Mouse (Mus musculus): ENCODE data around the gene Mcf2l. TPM values are rescaled to one million over a fixed set of nuclear protein-coding genes. Genes with fewer than 3 reads are reported as not detected.

The Mcf2l gene
- 15.1 and 16.3 TPM in 2 replicates for polyA plus RNA-seq (2015; fragmentation: Nextera tagmentation; extraction: Ambion mirVana)

GRCm38 (mm10) chr8:12873357-12874046 lies at the start of gene Mcf2l:
TSS of gene Mcf2l (plus strand) at chr8:12873806.

GRCm38 (mm10) chr8:13025487-13026224 lies 152.1 kb downstream of the Mcf2l start, which contains the start of gene F7:
TSS of gene F7 (plus strand) at chr8:13026034.

DNA sequence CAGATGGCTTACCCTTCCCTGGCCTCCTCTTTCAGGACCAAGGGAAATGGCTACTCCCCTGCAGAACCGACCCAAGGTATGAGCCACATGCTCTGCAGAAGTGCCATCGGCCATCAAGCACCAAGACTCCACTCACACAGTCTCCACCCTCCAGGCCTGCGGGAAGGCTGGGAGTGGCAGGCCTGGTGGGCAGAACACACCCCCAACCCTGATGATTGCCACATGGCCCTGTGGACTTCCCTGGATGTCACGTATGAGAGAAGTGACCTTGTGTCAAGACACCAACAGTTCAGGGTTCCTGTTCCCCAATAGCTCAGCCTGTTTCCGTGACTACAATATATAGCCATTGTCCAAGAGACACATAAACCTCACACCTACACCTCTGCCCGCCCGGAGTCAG lies 163.4 kb downstream of the Mcf2l start, which contains the start of gene F10:
Gene F10, plus strand, starts transcription at position 294 of the 400 bp plus-strand sequence.

DNA sequence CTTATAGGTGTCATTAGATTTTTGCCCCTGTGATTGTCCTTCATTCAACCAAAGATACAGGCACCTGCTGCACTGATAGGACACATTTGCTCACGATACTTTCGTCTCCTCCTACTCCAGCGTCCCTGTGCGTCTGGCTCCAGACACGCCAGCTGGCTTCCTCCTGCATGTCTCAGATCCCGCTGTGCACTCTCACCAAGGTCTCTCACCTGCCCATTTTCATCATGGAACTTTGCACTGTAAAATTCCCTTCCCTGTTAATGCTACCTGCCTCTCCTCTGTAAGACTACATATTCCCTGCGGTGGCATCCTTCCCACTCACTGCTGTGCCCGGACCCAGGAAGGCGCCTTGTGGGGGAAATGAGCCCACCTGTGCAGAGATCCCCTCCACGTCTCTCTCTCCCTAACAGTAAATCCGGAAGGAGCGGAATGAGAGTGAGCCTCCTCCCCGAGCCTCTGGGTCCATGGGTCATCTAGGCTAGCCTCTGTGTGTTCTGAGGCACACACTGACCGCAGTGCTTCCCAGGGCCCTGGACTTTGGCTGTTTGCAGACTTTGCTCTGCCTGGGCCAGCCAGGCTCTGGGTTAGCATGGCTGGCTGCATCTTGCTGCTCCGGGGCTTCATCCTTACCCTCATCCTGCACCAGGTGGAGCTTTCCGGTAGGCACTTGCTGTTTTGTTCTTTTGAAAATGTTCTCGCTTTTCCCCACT lies 187.0 kb downstream of the Mcf2l start, which contains the start of gene Proz:
Gene Proz, plus strand, starts transcription at position 474 of the 710 bp plus-strand sequence.

Small RNAs within 50 kb of the gene (microRNA-seq; reads per million reads assigned to microRNA genes)
- gene Gm38671, result 0 to 0.30 reads per million in 2 experiments

Other genes starting within 250 kb of the Mcf2l start
- 10.7 and 11.5 TPM in 2 replicates for gene Tubgcp3, start 201.6 kb upstream of the Mcf2l start, polyA plus RNA-seq (2015; fragmentation: Nextera tagmentation; extraction: Ambion mirVana)
- gene Atp11a, start 116.8 kb upstream of the Mcf2l start, polyA plus RNA-seq (2015; fragmentation: Nextera tagmentation; extraction: Ambion mirVana), result 5.2 and 6.5 TPM in 2 replicates
- gene F7, start 152.2 kb downstream of the Mcf2l start, polyA plus RNA-seq (2015; fragmentation: Nextera tagmentation; extraction: Ambion mirVana), result not detected in 2 replicates
- gene F10, start 163.5 kb downstream of the Mcf2l start, polyA plus RNA-seq (2015; fragmentation: Nextera tagmentation; extraction: Ambion mirVana), result 0.35 and 0.36 TPM in 2 replicates
- 0.22 TPM in 2 replicates for gene Proz, start 187.1 kb downstream of the Mcf2l start, polyA plus RNA-seq (2015; fragmentation: Nextera tagmentation; extraction: Ambion mirVana)
- 13.1 and 13.9 TPM in 2 replicates for gene Pcid2, start 231.7 kb downstream of the Mcf2l start, polyA plus RNA-seq (2015; fragmentation: Nextera tagmentation; extraction: Ambion mirVana)
- gene Cul4a, start 231.8 kb downstream of the Mcf2l start, polyA plus RNA-seq (2015; fragmentation: Nextera tagmentation; extraction: Ambion mirVana), result 97.1 and 103 TPM in 2 replicates

All from skeletal muscle tissue, postnatal 0 days (tissue).